Mouse (Mus musculus): ENCODE data around the gene Scn5a. TPM values are rescaled to one million over a fixed set of nuclear protein-coding genes. Genes with fewer than 3 reads are reported as not detected.

The Scn5a gene
- polyA plus RNA-seq, 1 experiment, result 9.8 TPM

GRCm38 (mm10) chr9:119457122-119457521 is 121.7 kb downstream of the Scn5a start:
- WGBS, result 82% methylated on average over 14 of the region's 14 CpGs
- Histone ChIP-seq H3K4me3 (replicated peaks; ENCODE audit: extremely low read depth, low read depth, low read length) (no peak overlapping the region), H3K4me1 (ENCODE audit: control insufficient read depth, insufficient read depth, low read length) (no peaks in the 10 kb centered on the region)
- no peak for DNase-seq
- TF ChIP-seq POLR2A (IDR thresholded peaks at IDR 0.05; ENCODE audit: borderline replicate concordance, extremely low read depth, low read depth, low read length) (no peak), CTCF (IDR thresholded peaks at IDR 0.05; ENCODE audit: insufficient read depth, low read length) (no peak)

GRCm38 (mm10) chr9:119455967-119456366 is 122.8 kb downstream of the Scn5a start:
- 74% methylated on average over 14 of the region's 14 CpGs for WGBS
- TF ChIP-seq POLR2A (IDR thresholded peaks at IDR 0.05; ENCODE audit: borderline replicate concordance, extremely low read depth, low read depth, low read length), result no peak
- no peak for TF ChIP-seq CTCF (IDR thresholded peaks at IDR 0.05; ENCODE audit: insufficient read depth, low read length)
- H3K4me1 ChIP-seq (ENCODE audit: control insufficient read depth, insufficient read depth, low read length), result no peaks in the 10 kb centered on the region
- DNase-seq, result no peak
- H3K4me3 ChIP-seq (replicated peaks; ENCODE audit: extremely low read depth, low read depth, low read length), result no peak overlapping the region

- Histone ChIP-seq H3K4me1 (ENCODE audit: control insufficient read depth, insufficient read depth, low read length) (peaks cover 7% of the 10 kb centered on the region; the same call in 1 of the 2 replicates), H3K4me3 (replicated peaks; ENCODE audit: extremely low read depth, low read depth, low read length) (no peak overlapping the region)
- TF ChIP-seq CTCF (IDR thresholded peaks at IDR 0.05; ENCODE audit: insufficient read depth, low read length), result no peak
- no peak for TF ChIP-seq POLR2A (IDR thresholded peaks at IDR 0.05; ENCODE audit: borderline replicate concordance, extremely low read depth, low read depth, low read length)
- 16% methylated on average over 6 of the region's 6 CpGs for WGBS
- no peak for DNase-seq
These were observed 133.1 kb downstream of the Scn5a start for GRCm38 (mm10) chr9:119445737-119446136.

GRCm38 (mm10) chr9:119444738-119445429 is 133.9 kb downstream of the Scn5a start, which contains the start of gene Exog:
TSS of gene Exog (plus strand) at chr9:119444943.
- peak; percentile 69; the same call in 1 of the 2 replicates for TF ChIP-seq POLR2A (IDR thresholded peaks at IDR 0.05; ENCODE audit: borderline replicate concordance, extremely low read depth, low read depth, low read length)
- TF ChIP-seq CTCF (IDR thresholded peaks at IDR 0.05; ENCODE audit: insufficient read depth, low read length), result peak; percentile 70
- under 1% methylated on average over 52 of the region's 52 CpGs for WGBS

GRCm38 (mm10) chr9:119438498-119439000 is 140.3 kb downstream of the Scn5a start:
- H3K4me3 ChIP-seq (replicated peaks; ENCODE audit: extremely low read depth, low read depth, low read length), result no peak overlapping the region
- WGBS, result 81% methylated on average over 9 of the region's 9 CpGs
- no peaks in the 10 kb centered on the region for H3K4me1 ChIP-seq (ENCODE audit: control insufficient read depth, insufficient read depth, low read length)
- no peak for DNase-seq
- TF ChIP-seq CTCF (IDR thresholded peaks at IDR 0.05; ENCODE audit: insufficient read depth, low read length), result no peak
- no peak for TF ChIP-seq POLR2A (IDR thresholded peaks at IDR 0.05; ENCODE audit: borderline replicate concordance, extremely low read depth, low read depth, low read length)

More at GRCm38 (mm10) chr9:119444738-119445429, 133.9 kb downstream of the Scn5a start, which contains the start of gene Exog:
- peak within 1 kb of the TSS; percentile 96 for H3K4me3 ChIP-seq (replicated peaks; ENCODE audit: extremely low read depth, low read depth, low read length)
- peaks cover 7% of the 10 kb centered on the region; the same call in 1 of the 2 replicates for H3K4me1 ChIP-seq (ENCODE audit: control insufficient read depth, insufficient read depth, low read length)
- DNase-seq, result peak; percentile 93

GRCm38 (mm10) chr9:119438065-119438464 is 140.8 kb downstream of the Scn5a start:
- H3K4me1 ChIP-seq (ENCODE audit: control insufficient read depth, insufficient read depth, low read length), result no peaks in the 10 kb centered on the region
- 90% methylated on average over 12 of the region's 12 CpGs for WGBS
- no peak overlapping the region for H3K4me3 ChIP-seq (replicated peaks; ENCODE audit: extremely low read depth, low read depth, low read length)
- TF ChIP-seq CTCF (IDR thresholded peaks at IDR 0.05; ENCODE audit: insufficient read depth, low read length), result no peak
- no peak for TF ChIP-seq POLR2A (IDR thresholded peaks at IDR 0.05; ENCODE audit: borderline replicate concordance, extremely low read depth, low read depth, low read length)
- no peak for DNase-seq

- DNase-seq, result no peak
- Histone ChIP-seq H3K4me3 (replicated peaks; ENCODE audit: extremely low read depth, low read depth, low read length) (no peak overlapping the region), H3K4me1 (ENCODE audit: control insufficient read depth, insufficient read depth, low read length) (no peaks in the 10 kb centered on the region)
- TF ChIP-seq POLR2A (IDR thresholded peaks at IDR 0.05; ENCODE audit: borderline replicate concordance, extremely low read depth, low read depth, low read length), result no peak
- no peak for TF ChIP-seq CTCF (IDR thresholded peaks at IDR 0.05; ENCODE audit: insufficient read depth, low read length)
- WGBS, result 54% methylated on average over 2 of the region's 2 CpGs
These were observed 143.0 kb downstream of the Scn5a start for GRCm38 (mm10) chr9:119435855-119436254.

Other genes with a start within 250 kb of the Scn5a start
- gene Acaa1a, start 239.3 kb downstream of the Scn5a start, polyA plus RNA-seq (2012; rRNA removed), result 216 and 282 TPM in 2 replicates
- gene Myd88, start 237.6 kb downstream of the Scn5a start, polyA plus RNA-seq (2012; rRNA removed), result 29.3 and 38.5 TPM in 2 replicates
- 6.7 and 7.0 TPM in 2 replicates for gene Xylb, start 221.6 kb downstream of the Scn5a start, polyA plus RNA-seq (2012; rRNA removed)
- 0.80 and 0.99 TPM in 2 replicates for gene Slc22a14, start 213.5 kb downstream of the Scn5a start, polyA plus RNA-seq (2012; rRNA removed)
- gene Acvr2b, start 176.9 kb downstream of the Scn5a start, polyA plus RNA-seq (2012; rRNA removed), result 11.4 and 11.8 TPM in 2 replicates
- 1.8 and 3.2 TPM in 2 replicates for gene Exog, start 134.1 kb downstream of the Scn5a start, polyA plus RNA-seq (2012; rRNA removed)
- gene Scn10a, start 140.3 kb upstream of the Scn5a start, polyA plus RNA-seq (2012; rRNA removed), result 0.09 and 0.32 TPM in 2 replicates
- gene Scn11a, start 246.4 kb upstream of the Scn5a start, polyA plus RNA-seq (2012; rRNA removed), result 0.01 and 0.02 TPM in 2 replicates